Mouse (Mus musculus): Measurements from ENCODE around the gene Akap1. TPM values are rescaled to one million over a fixed set of nuclear protein-coding genes. Genes with fewer than 3 reads are reported as not detected.

Gene Akap1
- polyA plus RNA-seq, 1 experiment from 2014 or later, result 31.2 TPM

GRCm38 (mm10) chr11:88841406-88841805, 23.0 kb downstream of the Akap1 start:
- no peaks in the 10 kb centered on the region for H3K4me1 ChIP-seq (ENCODE audit: control insufficient read depth, insufficient read depth, low read length)
- 89% methylated on average over 6 of the region's 6 CpGs for WGBS
- no peak for ATAC-seq

GRCm38 (mm10) chr11:88840724-88841350, 23.5 kb downstream of the Akap1 start:
- no peak overlapping the region for H3K27ac ChIP-seq (ENCODE audit: low read length)
- no peak for ATAC-seq
- no peaks in the 10 kb centered on the region for H3K4me1 ChIP-seq (ENCODE audit: control insufficient read depth, insufficient read depth, low read length)
- H3K9ac ChIP-seq (ENCODE audit: low read depth, low read length), result no peak overlapping the region
- no peaks in the 10 kb centered on the region for H3K9me3 ChIP-seq (replicated peaks; ENCODE audit: control insufficient read depth, low read length, poor library complexity, severe bottlenecking)
- no peak overlapping the region for H3K4me2 ChIP-seq (ENCODE audit: low read length)
- no peak overlapping the region for H3K4me3 ChIP-seq (ENCODE audit: low read depth, low read length)
- 93% methylated on average over 10 of the region's 10 CpGs for whole genome bisulfite sequencing
- no peaks in the 10 kb centered on the region for H3K27me3 ChIP-seq (ENCODE audit: control insufficient read depth, insufficient read depth, low read depth, low read length)
- peaks cover 28% of the 10 kb centered on the region for H3K36me3 ChIP-seq (ENCODE audit: control insufficient read depth, insufficient read depth, low read length)

More at GRCm38 (mm10) chr11:88841406-88841805, 23.0 kb downstream of the Akap1 start:
- Histone ChIP-seq H3K9me3 (replicated peaks; ENCODE audit: control insufficient read depth, low read length, poor library complexity, severe bottlenecking) (no peaks in the 10 kb centered on the region), H3K27ac (ENCODE audit: low read length) (no peak overlapping the region), H3K27me3 (ENCODE audit: control insufficient read depth, insufficient read depth, low read depth, low read length) (no peaks in the 10 kb centered on the region), H3K9ac (ENCODE audit: low read depth, low read length) (no peak overlapping the region), H3K4me3 (ENCODE audit: low read depth, low read length) (no peak overlapping the region), H3K4me2 (ENCODE audit: low read length) (no peak overlapping the region), H3K36me3 (ENCODE audit: control insufficient read depth, insufficient read depth, low read length) (peaks cover 26% of the 10 kb centered on the region)

- Histone ChIP-seq H3K27ac (ENCODE audit: low read length) (no peak overlapping the region), H3K4me1 (ENCODE audit: control insufficient read depth, insufficient read depth, low read length) (no peaks in the 10 kb centered on the region), H3K36me3 (ENCODE audit: control insufficient read depth, insufficient read depth, low read length) (peaks cover 27% of the 10 kb centered on the region), H3K9ac (ENCODE audit: low read depth, low read length) (no peak overlapping the region), H3K4me3 (ENCODE audit: low read depth, low read length) (no peak overlapping the region), H3K4me2 (ENCODE audit: low read length) (no peak overlapping the region), H3K27me3 (ENCODE audit: control insufficient read depth, insufficient read depth, low read depth, low read length) (no peaks in the 10 kb centered on the region), H3K9me3 (replicated peaks; ENCODE audit: control insufficient read depth, low read length, poor library complexity, severe bottlenecking) (no peaks in the 10 kb centered on the region)
- no peak for ATAC-seq
- WGBS, result 82% methylated on average over 8 of the region's 8 CpGs
Measured at GRCm38 (mm10) chr11:88840292-88840691, 24.1 kb downstream of the Akap1 start.

- ATAC-seq, result no peak
- Histone ChIP-seq H3K4me1 (ENCODE audit: control insufficient read depth, insufficient read depth, low read length) (no peaks in the 10 kb centered on the region), H3K4me3 (ENCODE audit: low read depth, low read length) (no peak overlapping the region), H3K27ac (ENCODE audit: low read length) (no peak overlapping the region), H3K36me3 (ENCODE audit: control insufficient read depth, insufficient read depth, low read length) (peaks cover 20% of the 10 kb centered on the region), H3K4me2 (ENCODE audit: low read length) (no peak overlapping the region), H3K9ac (ENCODE audit: low read depth, low read length) (no peak overlapping the region), H3K9me3 (replicated peaks; ENCODE audit: control insufficient read depth, low read length, poor library complexity, severe bottlenecking) (no peaks in the 10 kb centered on the region), H3K27me3 (ENCODE audit: control insufficient read depth, insufficient read depth, low read depth, low read length) (no peaks in the 10 kb centered on the region)
- 93% methylated on average over 6 of the region's 6 CpGs for WGBS
Measured at GRCm38 (mm10) chr11:88839379-88839778, 25.0 kb downstream of the Akap1 start.

- H3K4me2 ChIP-seq (ENCODE audit: low read length), result no peak overlapping the region
- H3K9me3 ChIP-seq (replicated peaks; ENCODE audit: control insufficient read depth, low read length, poor library complexity, severe bottlenecking), result no peaks in the 10 kb centered on the region
- H3K4me1 ChIP-seq (ENCODE audit: control insufficient read depth, insufficient read depth, low read length), result no peaks in the 10 kb centered on the region
- peaks cover 12% of the 10 kb centered on the region for H3K36me3 ChIP-seq (ENCODE audit: control insufficient read depth, insufficient read depth, low read length)
- H3K27me3 ChIP-seq (ENCODE audit: control insufficient read depth, insufficient read depth, low read depth, low read length), result no peaks in the 10 kb centered on the region
- H3K9ac ChIP-seq (ENCODE audit: low read depth, low read length), result no peak overlapping the region
- WGBS, result 95% methylated on average over 13 of the region's 13 CpGs
- H3K27ac ChIP-seq (ENCODE audit: low read length), result no peak overlapping the region
- ATAC-seq, result no peak
- H3K4me3 ChIP-seq (ENCODE audit: low read depth, low read length), result no peak overlapping the region
Measured at GRCm38 (mm10) chr11:88838630-88839029, 25.8 kb downstream of the Akap1 start.

GRCm38 (mm10) chr11:88834606-88835005, 29.8 kb downstream of the Akap1 start:
- Histone ChIP-seq H3K36me3 (ENCODE audit: control insufficient read depth, insufficient read depth, low read length) (peaks cover 15% of the 10 kb centered on the region), H3K9me3 (replicated peaks; ENCODE audit: control insufficient read depth, low read length, poor library complexity, severe bottlenecking) (no peaks in the 10 kb centered on the region), H3K9ac (ENCODE audit: low read depth, low read length) (no peak overlapping the region), H3K4me3 (ENCODE audit: low read depth, low read length) (no peak overlapping the region), H3K4me2 (ENCODE audit: low read length) (no peak overlapping the region), H3K27me3 (ENCODE audit: control insufficient read depth, insufficient read depth, low read depth, low read length) (no peaks in the 10 kb centered on the region), H3K4me1 (ENCODE audit: control insufficient read depth, insufficient read depth, low read length) (no peaks in the 10 kb centered on the region), H3K27ac (ENCODE audit: low read length) (no peak overlapping the region)
- ATAC-seq, result no peak
- 91% methylated on average over 11 of the region's 11 CpGs for WGBS

- no peak overlapping the region for H3K4me2 ChIP-seq (ENCODE audit: low read length)
- no peak overlapping the region for H3K4me3 ChIP-seq (ENCODE audit: low read depth, low read length)
- no peaks in the 10 kb centered on the region for H3K9me3 ChIP-seq (replicated peaks; ENCODE audit: control insufficient read depth, low read length, poor library complexity, severe bottlenecking)
- 86% methylated on average over 14 of the region's 14 CpGs for WGBS
- H3K27ac ChIP-seq (ENCODE audit: low read length), result no peak overlapping the region
- no peak for ATAC-seq
- no peaks in the 10 kb centered on the region for H3K4me1 ChIP-seq (ENCODE audit: control insufficient read depth, insufficient read depth, low read length)
- H3K9ac ChIP-seq (ENCODE audit: low read depth, low read length), result no peak overlapping the region
- H3K36me3 ChIP-seq (ENCODE audit: control insufficient read depth, insufficient read depth, low read length), result peaks cover 15% of the 10 kb centered on the region
- no peaks in the 10 kb centered on the region for H3K27me3 ChIP-seq (ENCODE audit: control insufficient read depth, insufficient read depth, low read depth, low read length)
Measured at GRCm38 (mm10) chr11:88834134-88834533, 30.3 kb downstream of the Akap1 start.

- ATAC-seq, result no peak
- WGBS, result 89% methylated on average over 4 of the region's 4 CpGs
- H3K4me3 ChIP-seq (ENCODE audit: low read depth, low read length), result no peak overlapping the region
- no peak overlapping the region for H3K9ac ChIP-seq (ENCODE audit: low read depth, low read length)
- no peaks in the 10 kb centered on the region for H3K4me1 ChIP-seq (ENCODE audit: control insufficient read depth, insufficient read depth, low read length)
- H3K27me3 ChIP-seq (ENCODE audit: control insufficient read depth, insufficient read depth, low read depth, low read length), result no peaks in the 10 kb centered on the region
- H3K9me3 ChIP-seq (replicated peaks; ENCODE audit: control insufficient read depth, low read length, poor library complexity, severe bottlenecking), result no peaks in the 10 kb centered on the region
- no peak overlapping the region for H3K4me2 ChIP-seq (ENCODE audit: low read length)
- H3K27ac ChIP-seq (ENCODE audit: low read length), result no peak overlapping the region
- peaks cover 12% of the 10 kb centered on the region for H3K36me3 ChIP-seq (ENCODE audit: control insufficient read depth, insufficient read depth, low read length)
Measured at GRCm38 (mm10) chr11:88833099-88833498, 31.3 kb downstream of the Akap1 start.

- Histone ChIP-seq H3K36me3 (ENCODE audit: control insufficient read depth, insufficient read depth, low read length) (peaks cover 9% of the 10 kb centered on the region; the same call in 1 of the 2 replicates), H3K4me3 (ENCODE audit: low read depth, low read length) (no peak overlapping the region), H3K9ac (ENCODE audit: low read depth, low read length) (no peak overlapping the region), H3K9me3 (replicated peaks; ENCODE audit: control insufficient read depth, low read length, poor library complexity, severe bottlenecking) (no peaks in the 10 kb centered on the region), H3K4me1 (ENCODE audit: control insufficient read depth, insufficient read depth, low read length) (no peaks in the 10 kb centered on the region), H3K27ac (ENCODE audit: low read length) (no peak overlapping the region), H3K4me2 (ENCODE audit: low read length) (no peak overlapping the region), H3K27me3 (ENCODE audit: control insufficient read depth, insufficient read depth, low read depth, low read length) (no peaks in the 10 kb centered on the region)
- 100% methylated on average over 2 of the region's 2 CpGs for WGBS
- ATAC-seq, result no peak
Measured at GRCm38 (mm10) chr11:88830257-88830804, 34.1 kb downstream of the Akap1 start.
